Comparison of ENCODE assay signal across 22 mouse cellular contexts in genomic region chr5:119683861-119684260, GRCm38 (mm10). TPM values are rescaled to one million over a fixed set of nuclear protein-coding genes. Genes with fewer than 3 reads are reported as not detected.
DNase-seq lines count a peak whose midpoint lies in the region; ATAC-seq lines count a peak whose summit lies in the region.
"Had no signal": no experiment of that assay in that cellular context is flagged by ENCODE, and none has a peak within 500 bp of the region (broad histone marks: within the 10 kb centered on the region; RNA-seq: fewer than 3 reads in every experiment).

No protein-coding gene starts in this region.

- ATAC-seq in kidney, embryonic 14.5 days (ENCODE audit: low FRiP score, low TSS enrichment) = no peak
- ATAC-seq in lung, embryonic 16.5 days (ENCODE audit: low read depth) = no peak
- ATAC-seq in embryonic facial prominence, embryonic 15.5 days (ENCODE audit: insufficient number of reproducible peaks, low FRiP score, low TSS enrichment, low read depth) = no peak
- ATAC-seq: midbrain, embryonic 16.5 days had no signal

- peaks cover 83% of the 10 kb centered on the region for H3K27me3 ChIP-seq in kidney, embryonic 14.5 days (ENCODE audit: control insufficient read depth, insufficient read depth, low read length)
- peaks cover 27% of the 10 kb centered on the region for H3K27me3 ChIP-seq in lung, embryonic 16.5 days (ENCODE audit: control insufficient read depth, insufficient read depth, low read depth, low read length)
- peaks cover 100% of the 10 kb centered on the region for H3K27me3 ChIP-seq in embryonic facial prominence, embryonic 10.5 days (replicated peaks; ENCODE audit: low read depth, poor library complexity, severe bottlenecking)
- peaks cover 56% of the 10 kb centered on the region for H3K27me3 ChIP-seq in embryonic facial prominence, embryonic 15.5 days

- DNase-seq in kidney, adult 8-10 months = no peak
- no peak for DNase-seq in lung, postnatal 36 days
- no peak for DNase-seq in embryonic facial prominence, embryonic 10.5 days (ENCODE audit: low spot score)
- no peak for DNase-seq in heart, postnatal 4 days
- DNase-seq: B cell, adult 2 months; gastrocnemius, adult 2 months; heart, postnatal 10 days; kidney, adult 9 months; layer of hippocampus, postnatal 36 days; right cerebral cortex, postnatal 14 days; spleen, adult 18-20 months; thymus, adult 18-20 months; thymus, postnatal 4 days had no signal

- H3K4me3 ChIP-seq in kidney, embryonic 14.5 days (ENCODE audit: low read length) = no peak overlapping the region
- 0 out of 2 replicates have a peak overlapping the region, but pooled peaks have one; percentile 44 for H3K4me3 ChIP-seq in lung, embryonic 16.5 days (ENCODE audit: low read length)
- peak overlapping the region; percentile 59 for H3K4me3 ChIP-seq in embryonic facial prominence, embryonic 10.5 days
- no peak overlapping the region for H3K4me3 ChIP-seq in embryonic facial prominence, embryonic 15.5 days (replicated peaks)
- H3K4me3 ChIP-seq: gastrocnemius, adult 2 months; hindbrain, embryonic 12.5 days; layer of hippocampus, adult 2 months had no signal

- peak overlapping the region; percentile 74; the same call in 1 of the 2 replicates for H3K27ac ChIP-seq in kidney, embryonic 14.5 days (ENCODE audit: low read depth, low read length)
- peak overlapping the region; percentile 62 for H3K27ac ChIP-seq in lung, embryonic 16.5 days (ENCODE audit: low read length)
- peak overlapping the region; percentile 87 for H3K27ac ChIP-seq in embryonic facial prominence, embryonic 10.5 days (replicated peaks)
- H3K27ac ChIP-seq in embryonic facial prominence, embryonic 15.5 days (replicated peaks) = peak overlapping the region; percentile 81
- H3K27ac ChIP-seq: gastrocnemius, adult 2 months; hindbrain, embryonic 12.5 days; layer of hippocampus, adult 2 months had no signal

- no peaks in the 10 kb centered on the region for H3K9me3 ChIP-seq in kidney, embryonic 14.5 days (ENCODE audit: control insufficient read depth, low read length)
- H3K9me3 ChIP-seq in lung, embryonic 16.5 days (ENCODE audit: control insufficient read depth, low read length) = no peaks in the 10 kb centered on the region
- no peaks in the 10 kb centered on the region for H3K9me3 ChIP-seq in embryonic facial prominence, embryonic 10.5 days
- no peaks in the 10 kb centered on the region for H3K9me3 ChIP-seq in embryonic facial prominence, embryonic 15.5 days (replicated peaks)
- H3K9me3 ChIP-seq: hindbrain, embryonic 12.5 days had no signal

- peaks cover 10% of the 10 kb centered on the region for H3K4me1 ChIP-seq in kidney, embryonic 14.5 days (ENCODE audit: control insufficient read depth, insufficient read depth, low read length)
- peaks cover 22% of the 10 kb centered on the region for H3K4me1 ChIP-seq in lung, embryonic 16.5 days (replicated peaks; ENCODE audit: control insufficient read depth, insufficient read depth, low read length)
- H3K4me1 ChIP-seq in embryonic facial prominence, embryonic 10.5 days = peaks cover 88% of the 10 kb centered on the region
- peaks cover 59% of the 10 kb centered on the region for H3K4me1 ChIP-seq in embryonic facial prominence, embryonic 15.5 days

- H3K36me3 ChIP-seq in kidney, embryonic 14.5 days (ENCODE audit: control insufficient read depth, insufficient read depth, low read length) = peaks cover 17% of the 10 kb centered on the region; the same call in 1 of the 2 replicates
- peaks cover 3% of the 10 kb centered on the region; the same call in 1 of the 2 replicates for H3K36me3 ChIP-seq in lung, embryonic 16.5 days (ENCODE audit: control insufficient read depth, insufficient read depth, low read length)
- H3K36me3 ChIP-seq in embryonic facial prominence, embryonic 10.5 days (replicated peaks) = peaks cover 38% of the 10 kb centered on the region
- H3K36me3 ChIP-seq in embryonic facial prominence, embryonic 15.5 days = no peaks in the 10 kb centered on the region
- H3K36me3 ChIP-seq: hindbrain, embryonic 12.5 days had no signal

- H3K4me2 ChIP-seq in kidney, embryonic 14.5 days (replicated peaks; ENCODE audit: low read depth, low read length) = no peak overlapping the region
- peak overlapping the region; percentile 61; the same call in 1 of the 2 replicates for H3K4me2 ChIP-seq in lung, embryonic 16.5 days (ENCODE audit: low read depth, low read length)
- H3K4me2 ChIP-seq in embryonic facial prominence, embryonic 15.5 days (replicated peaks) = no peak overlapping the region
- H3K4me2 ChIP-seq: heart, embryonic 11.5 days had no signal

- 0 out of 2 replicates have a peak overlapping the region, but pooled peaks have one; percentile 62 for H3K9ac ChIP-seq in kidney, embryonic 14.5 days (ENCODE audit: low read depth, low read length)
- H3K9ac ChIP-seq in lung, embryonic 16.5 days (ENCODE audit: low read length) = no peak overlapping the region
- no peak overlapping the region for H3K9ac ChIP-seq in embryonic facial prominence, embryonic 15.5 days
- H3K9ac ChIP-seq: hindbrain, embryonic 12.5 days had no signal

- WGBS in kidney, embryonic 14.5 days = 30% methylated on average over 5 of the region's 5 CpGs
- WGBS in lung, embryonic 16.5 days = 33% methylated on average over 5 of the region's 5 CpGs
- WGBS in embryonic facial prominence, embryonic 10.5 days = 10% methylated on average over 5 of the region's 5 CpGs
- WGBS in embryonic facial prominence, embryonic 15.5 days = 34% methylated on average over 5 of the region's 5 CpGs

RNA-seq across cellular contexts. Expression of gene Tbx3, which starts 13.4 kb away (rescaled TPM):
- 31.7 and 53.3 TPM in 2 replicates for polyA plus RNA-seq in kidney, embryonic 14.5 days (2014; fragmentation: Nextera tagmentation; extraction: Ambion mirVana)
- polyA plus RNA-seq in lung, embryonic 16.5 days (2015; fragmentation: Nextera tagmentation; extraction: Ambion mirVana) = 53.4 and 65.3 TPM in 2 replicates
- polyA plus RNA-seq in embryonic facial prominence, embryonic 10.5 days (2016; fragmentation: Nextera tagmentation; extraction: Ambion mirVana) = 58.3 and 64.8 TPM in 2 replicates
- polyA plus RNA-seq in embryonic facial prominence, embryonic 15.5 days (2015; fragmentation: Nextera tagmentation; extraction: Ambion mirVana) = 38.8 and 42.1 TPM in 2 replicates
- 10 to 100 TPM; 14.4 to 15.8 TPM for total RNA-seq in heart, postnatal 4 days (2021)
- total RNA-seq: megakaryocyte-erythroid progenitor cell, adult 5-6 weeks; neutrophil, adult 5-6 weeks had no signal

Comparison
In these comparisons a context has a peak if more than half of its experiments do, and no peak if none do; other contexts are left out.
1. H3K4me3 ChIP-seq: peak in lung, embryonic 16.5 days (single experiment) and embryonic facial prominence, embryonic 10.5 days (single experiment); none in kidney, embryonic 14.5 days (single experiment) and embryonic facial prominence, embryonic 15.5 days (single experiment).
2. Peak in every context shown above with its lines, with median percentiles within 50 percentile points of each other: H3K27ac ChIP-seq.